Mouse (Mus musculus) stomach, postnatal 0 days (tissue): ENCODE measurements around the gene Banp.

ENCODE experiments used
- CTCF ChIP-seq: IDR thresholded peaks from 2 replicates; pipeline ENCODE4 v1.5.1; 2016; ENCODE audit warnings: antibody characterized with exemption, low read depth, mild to moderate bottlenecking, moderate library complexity
- EP300 ChIP-seq: optimal IDR thresholded peaks from 2 replicates; pipeline ENCODE3; 2016; ENCODE audit warnings: antibody characterized with exemption

DNA sequence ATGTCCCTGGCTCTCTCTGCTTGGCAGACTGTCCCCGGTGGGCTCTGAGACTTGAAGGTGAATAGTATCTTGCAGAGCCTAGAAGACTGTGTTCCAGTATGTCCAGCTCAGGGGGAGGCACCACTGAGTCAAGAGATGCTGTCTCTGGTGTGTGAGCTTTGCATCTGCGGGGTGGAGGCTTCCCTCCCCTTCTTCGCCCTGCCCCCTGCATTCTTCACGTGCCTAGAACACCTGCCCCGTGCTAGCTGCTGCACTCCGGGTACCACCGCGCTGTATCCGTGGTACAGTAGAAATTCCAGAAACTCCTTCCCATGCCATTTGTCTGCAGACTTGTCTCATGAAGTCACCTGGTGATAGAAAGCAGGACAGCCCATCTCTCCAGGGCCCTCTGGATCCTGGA is 124.4 kb downstream of the Banp start:
- no peak for TF ChIP-seq CTCF
- no peak for TF ChIP-seq EP300
